Mouse (Mus musculus): ENCODE results near the gene Patl1.

- TF ChIP-seq POLR2A (IDR thresholded peaks at IDR 0.05; ENCODE audit: borderline replicate concordance, extremely low read depth, low read depth, low read length) = no peak
- TF ChIP-seq CTCF (IDR thresholded peaks at IDR 0.05; ENCODE audit: insufficient read depth, low read length) = no peak
Observed at GRCm38 (mm10) chr19:11875006-11875405, 37.2 kb upstream of the Patl1 start, which contains the start of gene Olfr1419.

Measured in lung, adult 2 months (tissue).